Mouse (Mus musculus): ENCODE data around the gene Nbr1.

DNA sequence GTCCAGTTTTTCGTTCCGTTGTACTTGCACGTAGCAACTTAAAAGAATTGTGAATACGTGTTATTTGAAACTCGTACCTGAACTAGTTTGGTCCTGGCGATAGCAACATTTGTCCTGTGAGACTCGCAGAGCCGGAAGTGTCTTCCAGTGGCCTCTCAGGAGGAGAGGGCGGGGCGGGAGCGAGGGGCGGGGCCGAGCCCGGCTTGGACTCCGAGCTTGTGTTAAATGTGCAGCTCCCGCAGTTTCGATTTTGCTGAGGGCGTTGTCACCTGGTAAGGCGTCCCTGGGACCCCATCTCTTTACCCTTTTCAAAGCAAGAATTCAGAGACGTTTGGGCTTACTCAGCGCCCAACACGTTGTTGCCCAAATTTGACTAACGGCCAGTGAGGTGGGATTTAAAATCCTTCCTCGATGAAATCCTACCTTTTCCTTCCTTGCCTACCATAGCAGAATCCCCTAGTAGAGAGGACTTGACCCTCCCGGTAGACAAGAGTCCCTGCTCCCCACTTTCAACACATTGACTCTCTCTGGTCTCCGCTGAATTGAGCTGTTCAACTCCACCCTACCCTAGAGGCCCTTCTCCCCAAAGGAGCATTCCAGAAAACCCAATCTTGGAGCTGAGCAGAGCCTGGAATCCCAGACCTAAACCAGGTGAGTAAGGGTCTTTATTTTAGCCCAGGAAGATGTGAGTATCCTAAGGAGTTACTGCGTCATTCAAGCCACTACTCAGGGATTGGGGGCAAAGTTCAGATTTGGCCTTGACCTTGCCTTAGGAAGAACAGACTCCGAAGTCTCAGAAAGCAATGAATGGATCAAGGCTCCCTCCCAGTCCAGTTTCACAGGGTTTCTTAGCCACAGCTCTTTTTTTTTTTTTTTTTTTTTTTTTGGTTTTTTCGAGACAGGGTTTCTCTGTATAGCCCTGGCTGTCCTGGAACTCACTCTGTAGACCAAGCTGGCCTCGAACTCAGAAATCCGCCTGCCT, 30.4 kb downstream of the Nbr1 start, which contains the start of gene Tmem106a:
- TF ChIP-seq CTCF (IDR thresholded peaks at IDR 0.05; ENCODE audit: low read depth) (no peak), EP300 (optimal IDR thresholded peaks at IDR 0.05) (no peak)

Measured in stomach, postnatal 0 days (tissue).